Mouse (Mus musculus) kidney, embryonic 15.5 days (tissue): ENCODE results near the gene Tcea3. TPM values are rescaled to one million over a fixed set of nuclear protein-coding genes. Genes with fewer than 3 reads are reported as not detected.

Experiments used
- ATAC-seq: fragments of 200-750 bp; cut with Nextera tagmentation; replicated peaks from 2 replicates; pipeline ENCODE4 v1.8.0; 2017; ENCODE audit warnings: moderate TSS enrichment; ENCODE audit not compliant: low FRiP score
- H3K27ac ChIP-seq: fragments of 300-500 bp; sonication (generic); 2 replicates; pipeline ENCODE4 v1.5.1; 2015; ENCODE audit warnings: mild to moderate bottlenecking, inconsistent platforms
- H3K27me3 ChIP-seq: fragments of 300-500 bp; sonication (generic); 2 replicates; pipeline ENCODE4 v1.6.1; 2015; ENCODE audit warnings: inconsistent platforms
- H3K36me3 ChIP-seq: fragments of 300-500 bp; sonication (generic); 2 replicates; pipeline ENCODE4 v1.6.1; 2015; ENCODE audit warnings: inconsistent platforms
- H3K4me1 ChIP-seq: fragments of 300-500 bp; sonication (generic); 2 replicates; pipeline ENCODE4 v1.6.1; 2015; ENCODE audit warnings: inconsistent platforms
- H3K4me2 ChIP-seq: fragments of 300-500 bp; sonication (generic); 2 replicates; pipeline ENCODE4 v1.6.1; 2015; ENCODE audit warnings: moderate library complexity, mild to moderate bottlenecking, inconsistent platforms
- H3K4me3 ChIP-seq: fragments of 300-500 bp; sonication (generic); replicated peaks from 2 replicates; pipeline ENCODE4 v1.5.1; 2015; ENCODE audit warnings: mild to moderate bottlenecking, inconsistent platforms
- H3K9ac ChIP-seq: fragments of 300-500 bp; sonication (generic); 2 replicates; pipeline ENCODE4 v1.6.1; 2015; ENCODE audit warnings: mild to moderate bottlenecking, inconsistent platforms
- H3K9me3 ChIP-seq: fragments of 300-500 bp; sonication (generic); replicated peaks from 2 replicates; pipeline ENCODE4 v1.6.1; 2016; ENCODE audit warnings: inconsistent platforms
- WGBS: fragments of 180-500 bp; shearing (Covaris S2); methylation state at CpG from one replicate; pipeline ENCODE4 v1.1.7; 2015; ENCODE audit warnings: mixed read lengths; 5-methylcytosine and 5-hydroxymethylcytosine counted together
- polyA plus RNA-seq: library from polyadenylated mRNA; unstranded; fragments of >200 nt; fragmentation: Nextera tagmentation; extraction: Ambion mirVana; gene quantifications from 2 replicates; pipeline ENCODE4 v1.2.1, GENCODE M21; 2015

Gene Tcea3
- polyA plus RNA-seq, 1 experiment from 2014 or later = 12.5 TPM

DNA sequence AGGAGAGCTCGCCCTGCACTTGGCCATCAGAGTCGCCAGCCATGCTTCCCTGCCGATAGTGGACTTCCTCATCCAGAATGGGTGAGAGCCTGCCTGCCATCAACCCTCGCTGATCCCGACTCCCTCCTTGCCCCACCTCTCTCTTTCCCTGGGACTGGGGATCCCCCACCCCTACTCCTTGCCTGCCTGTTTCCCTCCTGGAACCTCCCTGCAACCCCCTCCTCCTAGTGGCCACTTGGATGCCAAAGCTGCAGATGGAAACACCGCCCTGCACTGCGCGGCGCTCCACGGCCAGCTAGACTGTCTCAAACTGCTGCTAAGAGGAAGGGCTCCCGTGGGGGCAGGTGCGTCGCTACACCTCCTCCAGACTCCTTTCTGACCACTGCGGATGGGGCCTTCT is 7.4 kb upstream of the Tcea3 start:
- Histone ChIP-seq H3K9ac (no peak overlapping the region), H3K27ac (no peak overlapping the region), H3K4me2 (no peak overlapping the region), H3K9me3 (no peaks in the 10 kb centered on the region), H3K27me3 (peaks cover 49% of the 10 kb centered on the region), H3K36me3 (peaks cover 5% of the 10 kb centered on the region; the same call in 1 of the 2 replicates), H3K4me3 (no peak overlapping the region), H3K4me1 (peaks cover 12% of the 10 kb centered on the region)
- ATAC-seq = no peak
- WGBS = 71% methylated on average over 14 of the region's 14 CpGs

DNA sequence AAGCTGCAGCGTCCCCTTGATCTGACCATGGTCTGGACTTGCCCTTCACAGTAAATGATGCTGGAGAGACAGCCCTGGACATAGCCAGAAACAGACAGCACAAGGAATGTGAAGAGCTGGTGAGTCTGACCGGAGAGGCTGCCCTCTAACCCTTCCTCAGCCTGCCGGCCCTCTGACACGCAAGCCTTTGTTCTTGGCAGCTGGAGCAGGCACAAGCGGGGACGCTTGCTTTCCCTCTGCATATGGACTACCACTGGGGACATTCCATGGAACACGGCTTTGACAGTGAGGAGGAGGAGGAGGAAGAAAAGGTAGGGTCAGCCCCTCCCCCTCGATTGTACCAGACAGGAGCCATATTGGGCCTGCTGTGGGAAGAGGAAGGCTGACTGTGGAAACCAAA is 6.6 kb upstream of the Tcea3 start:
- no peak overlapping the region for H3K27ac ChIP-seq
- WGBS = 60% methylated on average over 8 of the region's 8 CpGs
- H3K4me1 ChIP-seq = peaks cover 12% of the 10 kb centered on the region
- H3K27me3 ChIP-seq = peaks cover 57% of the 10 kb centered on the region
- H3K9ac ChIP-seq = no peak overlapping the region
- H3K4me3 ChIP-seq = no peak overlapping the region
- H3K9me3 ChIP-seq = no peaks in the 10 kb centered on the region
- ATAC-seq = no peak
- no peak overlapping the region for H3K4me2 ChIP-seq
- H3K36me3 ChIP-seq = peaks cover 5% of the 10 kb centered on the region; the same call in 1 of the 2 replicates

DNA sequence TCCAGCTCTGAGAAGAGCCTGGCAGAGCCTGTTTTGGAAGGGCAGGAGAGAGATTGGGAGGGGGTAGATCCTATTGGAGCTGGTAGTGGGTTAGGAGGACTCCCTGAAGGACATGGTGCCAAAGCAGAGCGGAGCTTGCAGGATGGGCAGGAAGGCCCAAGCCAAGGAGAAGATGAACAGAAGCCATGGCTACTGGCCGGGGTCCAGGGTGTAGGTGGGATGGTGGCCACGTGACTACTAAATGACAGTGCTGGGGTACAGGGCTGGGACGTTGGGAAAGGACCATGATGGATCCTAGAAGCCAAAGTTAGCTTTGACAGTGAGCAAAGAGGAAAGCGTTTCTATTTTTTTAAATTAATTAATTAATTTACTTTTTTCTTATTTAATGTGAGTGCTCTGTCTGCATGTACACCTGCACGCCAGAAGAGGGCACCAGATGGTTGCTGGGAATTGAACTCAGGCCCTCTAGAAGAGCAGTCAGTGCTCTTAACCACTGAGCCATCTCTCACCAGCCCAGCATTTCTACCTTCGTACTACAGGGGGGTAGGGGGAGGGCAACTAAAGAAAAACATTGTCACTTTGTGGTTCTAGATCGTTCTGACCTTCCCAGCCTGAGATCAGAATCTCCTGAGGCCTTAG is 5.3 kb upstream of the Tcea3 start:
- peaks cover 23% of the 10 kb centered on the region for H3K4me1 ChIP-seq
- 46% methylated on average over 8 of the region's 8 CpGs for WGBS
- peaks cover 5% of the 10 kb centered on the region; the same call in 1 of the 2 replicates for H3K36me3 ChIP-seq
- no peak overlapping the region for H3K4me3 ChIP-seq
- no peak for ATAC-seq
- no peaks in the 10 kb centered on the region for H3K9me3 ChIP-seq
- H3K27me3 ChIP-seq = peaks cover 67% of the 10 kb centered on the region
- H3K4me2 ChIP-seq = no peak overlapping the region
- H3K9ac ChIP-seq = no peak overlapping the region
- H3K27ac ChIP-seq = no peak overlapping the region

DNA sequence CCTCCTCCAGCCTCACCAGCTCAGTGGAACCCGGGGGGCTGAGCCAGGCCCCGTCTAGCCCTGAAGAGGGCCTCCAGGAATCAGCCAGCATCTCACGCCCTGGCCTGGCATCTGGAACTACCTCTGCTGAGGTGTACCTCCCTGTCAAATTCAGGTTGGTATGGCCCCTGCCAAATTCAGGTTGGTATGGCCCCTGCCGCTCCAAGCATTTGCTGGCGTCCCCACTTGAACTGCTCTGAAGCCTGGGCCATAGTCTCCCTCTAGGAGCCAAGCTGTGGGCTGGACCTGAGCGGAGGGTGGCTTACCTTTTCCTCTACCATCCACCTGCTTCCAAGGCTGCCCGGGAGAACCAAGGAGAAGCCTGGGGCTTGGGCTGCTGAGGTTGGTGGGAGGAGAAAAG is 4.8 kb upstream of the Tcea3 start:
- no peak overlapping the region for H3K9ac ChIP-seq
- 84% methylated on average over 7 of the region's 7 CpGs for WGBS
- H3K27me3 ChIP-seq = peaks cover 67% of the 10 kb centered on the region
- H3K4me2 ChIP-seq = no peak overlapping the region
- no peak overlapping the region for H3K27ac ChIP-seq
- peaks cover 28% of the 10 kb centered on the region for H3K4me1 ChIP-seq
- no peak for ATAC-seq
- H3K9me3 ChIP-seq = no peaks in the 10 kb centered on the region
- H3K36me3 ChIP-seq = peaks cover 5% of the 10 kb centered on the region; the same call in 1 of the 2 replicates
- no peak overlapping the region for H3K4me3 ChIP-seq

DNA sequence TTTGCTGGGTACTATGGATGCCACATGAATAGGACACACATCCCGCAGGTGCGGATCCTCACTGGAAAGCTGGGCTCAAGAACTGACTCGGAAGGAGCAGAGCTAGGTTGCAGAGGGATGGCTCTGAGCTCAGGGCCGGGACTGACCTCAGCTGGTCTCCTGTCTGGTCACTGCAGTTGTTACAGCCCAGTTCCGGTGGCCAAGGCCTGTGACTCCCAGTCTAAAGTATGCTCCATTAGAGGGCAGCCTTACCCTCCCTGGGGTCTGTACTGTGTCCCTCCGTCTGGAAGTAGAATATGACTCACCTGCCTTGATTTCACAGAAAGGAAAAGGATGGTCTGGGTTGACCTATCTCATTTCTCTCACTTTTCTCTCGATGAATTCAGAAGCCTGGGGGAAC is 3.3 kb upstream of the Tcea3 start:
- 59% methylated on average over 7 of the region's 7 CpGs for WGBS
- H3K36me3 ChIP-seq = peaks cover 5% of the 10 kb centered on the region; the same call in 1 of the 2 replicates

DNA sequence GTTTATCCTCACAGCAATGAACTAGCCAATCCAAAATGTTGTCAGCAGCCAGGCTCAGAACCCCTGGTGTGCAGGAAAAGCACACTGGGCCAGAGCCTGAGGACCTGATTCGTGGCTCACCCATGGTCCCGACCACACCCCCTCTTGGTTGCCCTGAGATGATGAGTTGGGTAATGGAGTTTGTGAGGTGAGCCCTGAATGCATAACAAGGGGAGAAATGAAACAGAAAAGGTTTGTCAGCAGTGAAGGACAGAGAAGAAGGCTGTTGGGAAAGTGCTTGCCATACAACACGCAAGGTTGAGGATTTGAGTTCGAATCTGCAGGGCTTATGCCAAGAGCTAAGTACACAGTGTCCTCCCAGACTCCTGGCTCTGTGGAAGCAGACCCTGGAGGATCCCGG is 1.8 kb upstream of the Tcea3 start:
- 59% methylated on average over 5 of the region's 5 CpGs for WGBS
- no peak overlapping the region for H3K27ac ChIP-seq
- H3K36me3 ChIP-seq = peaks cover 5% of the 10 kb centered on the region; the same call in 1 of the 2 replicates
- no peak for ATAC-seq
- H3K9me3 ChIP-seq = no peaks in the 10 kb centered on the region
- no peak overlapping the region for H3K4me2 ChIP-seq
- H3K27me3 ChIP-seq = peaks cover 77% of the 10 kb centered on the region
- no peak overlapping the region for H3K4me3 ChIP-seq
- H3K9ac ChIP-seq = no peak overlapping the region
- peaks cover 39% of the 10 kb centered on the region for H3K4me1 ChIP-seq

More for the DNA sequence above, 3.3 kb upstream of the Tcea3 start:
- Histone ChIP-seq H3K27ac (no peak overlapping the region), H3K9me3 (no peaks in the 10 kb centered on the region), H3K4me2 (no peak overlapping the region), H3K4me1 (peaks cover 34% of the 10 kb centered on the region), H3K27me3 (peaks cover 67% of the 10 kb centered on the region), H3K4me3 (no peak overlapping the region), H3K9ac (no peak overlapping the region)
- ATAC-seq = no peak

DNA sequence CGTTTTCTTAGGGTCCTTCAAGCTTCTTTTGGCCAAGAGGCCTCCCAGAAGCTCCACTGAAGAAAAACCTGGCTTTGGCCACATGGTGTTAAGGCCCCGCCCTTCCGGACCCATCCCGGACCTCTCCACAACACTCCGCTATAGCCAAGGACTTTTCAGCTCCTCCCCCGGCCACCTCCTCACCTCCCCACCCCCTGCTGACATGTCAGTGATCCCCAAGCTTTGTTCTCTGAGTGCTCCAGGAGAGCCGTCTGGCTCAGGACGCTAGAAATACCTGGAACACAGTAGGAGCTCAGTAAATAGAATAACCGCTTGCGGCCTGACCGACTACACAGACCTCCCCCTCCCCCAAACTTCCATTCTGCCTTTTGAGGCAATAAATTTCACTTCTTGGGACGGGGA is 960 bp upstream of the Tcea3 start:
- no peak overlapping the region for H3K27ac ChIP-seq
- ATAC-seq = no peak
- H3K4me1 ChIP-seq = peaks cover 39% of the 10 kb centered on the region
- 0 out of 2 replicates have a peak overlapping the region, but pooled peaks have one; percentile 11 for H3K4me3 ChIP-seq
- peak overlapping the region; percentile 96 for H3K4me2 ChIP-seq
- no peaks in the 10 kb centered on the region for H3K9me3 ChIP-seq
- H3K27me3 ChIP-seq = peaks cover 82% of the 10 kb centered on the region
- H3K36me3 ChIP-seq = peaks cover 5% of the 10 kb centered on the region; the same call in 1 of the 2 replicates
- H3K9ac ChIP-seq = no peak overlapping the region
- WGBS = 3% methylated on average over 12 of the region's 12 CpGs

DNA sequence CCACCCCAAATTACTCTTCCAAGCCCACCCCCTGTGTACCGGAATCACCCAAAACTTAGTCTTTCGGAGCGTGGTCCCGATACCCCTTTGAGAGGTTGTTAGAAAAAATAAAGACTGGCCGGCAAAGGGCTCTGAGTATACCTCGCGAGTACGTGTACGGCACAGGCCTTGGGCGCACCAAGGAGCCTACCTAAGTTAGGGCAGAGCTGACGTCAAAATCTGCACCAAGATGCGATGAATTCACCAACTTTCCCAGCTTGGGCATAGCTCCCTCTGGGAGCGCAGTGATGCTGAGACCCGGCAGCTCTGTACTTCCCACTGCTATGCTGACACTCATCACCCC is 172 bp upstream of the Tcea3 start:
- Histone ChIP-seq H3K4me1 (peaks cover 39% of the 10 kb centered on the region), H3K27ac (no peak overlapping the region), H3K36me3 (peaks cover 5% of the 10 kb centered on the region; the same call in 1 of the 2 replicates), H3K27me3 (peaks cover 87% of the 10 kb centered on the region), H3K9me3 (no peaks in the 10 kb centered on the region), H3K4me2 (peak overlapping the region; percentile 96), H3K9ac (peak overlapping the region; percentile 28; the same call in 1 of the 2 replicates), H3K4me3 (peak overlapping the region; percentile 56)
- 2% methylated on average over 14 of the region's 14 CpGs for WGBS
- ATAC-seq = peak; percentile 34; the same call in 1 of the 2 replicates

DNA sequence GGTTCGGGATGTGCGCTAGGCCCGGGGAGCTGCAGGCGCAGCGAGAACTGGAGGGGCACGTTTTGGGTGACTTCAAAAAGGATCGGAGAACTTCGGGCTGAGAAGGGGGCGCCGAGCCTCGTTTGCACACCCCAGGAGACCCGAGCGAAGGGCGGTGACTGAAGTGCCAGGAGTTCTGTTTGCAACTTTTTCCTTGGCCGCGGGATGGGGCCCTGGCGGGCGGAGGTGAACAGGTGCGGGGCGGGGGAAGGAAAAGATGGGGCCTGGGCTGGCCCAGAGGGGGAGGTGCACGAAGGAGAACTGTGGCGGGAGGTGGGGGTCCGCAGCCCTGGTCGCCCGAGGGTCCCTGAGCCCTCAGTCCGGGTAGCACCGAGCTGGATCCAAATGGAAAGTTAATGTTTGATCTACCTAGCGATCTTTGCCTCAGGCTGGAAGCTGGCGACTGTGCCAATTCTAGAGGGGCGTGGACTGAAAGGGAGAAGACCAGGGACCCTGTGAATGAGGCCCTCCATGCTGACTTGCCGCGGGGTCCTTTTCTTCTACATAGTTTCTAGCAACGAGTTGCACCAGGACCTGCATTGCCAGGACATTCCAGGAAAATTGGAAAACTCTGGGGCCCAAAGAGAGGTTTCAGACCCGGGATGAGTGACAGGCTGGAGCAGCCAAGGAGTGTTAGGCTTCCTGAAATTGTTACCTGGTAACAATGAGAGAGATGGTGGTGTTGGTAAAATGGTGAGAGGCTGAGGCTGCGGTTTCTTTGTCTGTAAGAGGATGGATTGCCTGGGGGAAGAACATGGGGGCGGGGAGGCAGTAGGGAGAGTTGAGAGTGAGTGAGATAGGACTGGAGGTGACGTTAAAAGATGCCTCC is 1.2 kb downstream of the Tcea3 start:
- Histone ChIP-seq H3K4me2 (peak overlapping the region; percentile 96), H3K4me1 (peaks cover 39% of the 10 kb centered on the region), H3K27ac (0 out of 2 replicates have a peak overlapping the region, but pooled peaks have one; percentile 6), H3K9ac (peak overlapping the region; percentile 28), H3K4me3 (peak overlapping the region; percentile 56), H3K36me3 (0 out of 2 replicates have a peak, but pooled peaks cover under 1% of the 10 kb centered on the region), H3K9me3 (no peaks in the 10 kb centered on the region), H3K27me3 (peaks cover 80% of the 10 kb centered on the region)
- 1% methylated on average over 37 of the region's 37 CpGs for WGBS
- ATAC-seq = peak; percentile 41

DNA sequence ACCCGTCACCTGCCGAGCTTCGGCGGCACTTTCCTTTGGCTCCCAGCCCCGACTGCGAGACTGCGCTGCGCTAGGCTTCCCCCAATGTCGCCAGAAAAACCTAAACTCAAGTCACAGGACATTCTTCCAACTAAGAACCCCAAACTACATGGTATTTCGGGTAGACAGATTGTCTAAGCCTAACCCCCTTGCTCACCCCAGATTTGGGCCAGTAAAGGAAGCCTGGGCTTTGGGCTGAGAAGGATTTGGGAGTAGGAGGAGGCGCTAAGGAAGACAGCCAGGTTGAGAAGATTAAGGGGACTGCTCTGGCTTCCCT is 1.8 kb downstream of the Tcea3 start:
- 10% methylated on average over 11 of the region's 11 CpGs for WGBS
- H3K4me3 ChIP-seq = peak overlapping the region; percentile 56; the same call in 1 of the 2 replicates
- H3K9me3 ChIP-seq = no peaks in the 10 kb centered on the region
- H3K4me1 ChIP-seq = peaks cover 39% of the 10 kb centered on the region
- H3K27ac ChIP-seq = no peak overlapping the region
- no peak overlapping the region for H3K9ac ChIP-seq
- ATAC-seq = no peak
- peaks cover 74% of the 10 kb centered on the region for H3K27me3 ChIP-seq
- H3K4me2 ChIP-seq = peak overlapping the region; percentile 96
- no peaks in the 10 kb centered on the region for H3K36me3 ChIP-seq

DNA sequence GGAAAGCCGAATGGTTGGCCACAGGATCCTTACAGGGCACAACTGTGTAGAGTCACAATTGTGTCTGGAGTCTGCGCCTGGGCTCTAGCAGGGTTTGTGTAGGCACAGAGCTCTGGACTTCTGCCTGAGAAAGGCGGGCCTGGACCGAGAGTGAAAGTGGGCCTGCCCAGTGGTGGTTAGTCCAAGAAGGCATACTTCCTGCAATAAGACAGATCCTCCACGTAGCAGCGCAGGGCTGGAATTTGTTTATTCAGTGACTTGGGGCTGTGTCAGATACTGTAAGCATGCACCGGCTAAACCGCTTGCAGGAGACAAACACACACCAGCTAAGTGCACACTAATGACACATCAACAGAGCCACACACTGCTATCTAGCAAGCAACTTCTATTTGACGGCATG is 2.3 kb downstream of the Tcea3 start:
- H3K27me3 ChIP-seq = peaks cover 69% of the 10 kb centered on the region
- peak overlapping the region; percentile 96; the same call in 1 of the 2 replicates for H3K4me2 ChIP-seq
- peaks cover 39% of the 10 kb centered on the region for H3K4me1 ChIP-seq
- 51% methylated on average over 9 of the region's 9 CpGs for WGBS
- H3K36me3 ChIP-seq = no peaks in the 10 kb centered on the region
- H3K4me3 ChIP-seq = no peak overlapping the region
- ATAC-seq = no peak
- no peak overlapping the region for H3K9ac ChIP-seq
- H3K27ac ChIP-seq = no peak overlapping the region
- H3K9me3 ChIP-seq = no peaks in the 10 kb centered on the region

DNA sequence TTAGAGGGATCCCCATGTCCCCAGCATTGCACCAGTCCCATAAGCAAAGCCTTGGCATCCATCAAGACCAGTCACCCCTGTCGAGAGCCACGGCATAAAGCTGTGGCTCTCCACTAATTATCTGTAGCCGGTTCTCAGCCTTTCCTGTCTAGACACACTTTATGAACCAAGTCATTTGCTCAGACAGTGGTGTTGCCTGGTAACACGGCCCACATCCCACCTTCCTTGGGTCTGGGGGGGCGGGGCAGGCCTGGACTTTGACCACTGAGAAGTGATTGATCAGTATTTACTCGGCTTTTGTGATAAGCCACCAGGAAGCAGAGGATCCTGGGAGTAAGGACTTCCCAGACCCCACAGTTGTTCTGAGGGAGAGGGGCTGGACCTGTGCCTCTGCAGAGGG is 8.4 kb downstream of the Tcea3 start:
- Histone ChIP-seq H3K27me3 (0 out of 2 replicates have a peak, but pooled peaks cover 10% of the 10 kb centered on the region), H3K9ac (no peak overlapping the region), H3K27ac (no peak overlapping the region), H3K4me2 (no peak overlapping the region), H3K4me1 (peaks cover 3% of the 10 kb centered on the region; the same call in 1 of the 2 replicates), H3K4me3 (no peak overlapping the region), H3K9me3 (no peaks in the 10 kb centered on the region), H3K36me3 (no peaks in the 10 kb centered on the region)
- no peak for ATAC-seq
- WGBS = 23% methylated on average over 6 of the region's 6 CpGs
